Mouse (Mus musculus): ENCODE results near the gene Atxn7l1.

DNA sequence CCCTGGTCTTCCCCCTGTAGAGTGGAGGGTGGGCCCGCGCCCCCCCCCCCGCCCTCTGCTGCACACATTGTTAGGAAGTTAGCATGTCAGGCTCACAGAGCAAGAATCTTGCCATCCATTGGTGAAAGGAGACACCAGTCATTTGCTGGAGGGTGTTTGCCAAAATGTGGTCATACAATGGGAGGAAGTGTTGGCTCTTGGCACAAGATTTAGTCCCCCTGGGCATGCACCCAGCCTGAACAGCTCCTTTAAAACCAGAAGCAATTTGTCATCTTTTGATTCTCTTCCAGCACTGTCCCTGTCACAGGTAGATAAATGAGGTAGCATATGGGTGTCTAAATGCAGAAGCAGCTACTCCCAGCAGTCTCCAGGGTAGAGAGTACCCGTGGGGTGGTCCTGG lies 98.0 kb downstream of the Atxn7l1 start:
- TF ChIP-seq POLR2A (IDR thresholded peaks at IDR 0.05; ENCODE audit: borderline replicate concordance, extremely low read depth, low read depth, low read length) (no peak), CTCF (IDR thresholded peaks at IDR 0.05; ENCODE audit: insufficient read depth, low read length) (no peak)

Data from lung, adult 2 months (tissue).